Mouse (Mus musculus): Measurements from ENCODE around the gene Fryl. TPM values are rescaled to one million over a fixed set of nuclear protein-coding genes. Genes with fewer than 3 reads are reported as not detected.

Fryl gene
- total RNA-seq, 2 experiments from 2014 or later = 38.4 to 49.1 TPM

DNA sequence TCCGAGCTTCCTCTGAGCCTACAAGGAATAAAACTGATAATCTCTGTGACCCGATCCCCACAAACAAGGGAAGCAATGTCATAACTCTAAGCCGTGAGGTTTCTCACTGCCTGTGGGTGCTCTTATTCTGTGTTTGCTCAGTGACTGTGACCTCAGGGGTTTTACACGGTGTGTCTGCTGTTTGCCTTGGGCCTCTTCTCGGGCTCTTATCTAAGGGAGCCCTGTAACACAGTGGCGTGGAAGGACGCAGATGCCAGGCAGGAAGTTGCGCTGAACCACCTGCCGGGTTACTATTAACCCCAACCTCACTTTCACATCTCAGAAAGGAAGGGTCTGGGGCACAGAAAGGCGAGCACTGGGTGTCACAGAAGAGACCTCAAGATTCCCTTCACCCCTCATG lies 62.8 kb downstream of the Fryl start:
- no peak for DNase-seq

DNA sequence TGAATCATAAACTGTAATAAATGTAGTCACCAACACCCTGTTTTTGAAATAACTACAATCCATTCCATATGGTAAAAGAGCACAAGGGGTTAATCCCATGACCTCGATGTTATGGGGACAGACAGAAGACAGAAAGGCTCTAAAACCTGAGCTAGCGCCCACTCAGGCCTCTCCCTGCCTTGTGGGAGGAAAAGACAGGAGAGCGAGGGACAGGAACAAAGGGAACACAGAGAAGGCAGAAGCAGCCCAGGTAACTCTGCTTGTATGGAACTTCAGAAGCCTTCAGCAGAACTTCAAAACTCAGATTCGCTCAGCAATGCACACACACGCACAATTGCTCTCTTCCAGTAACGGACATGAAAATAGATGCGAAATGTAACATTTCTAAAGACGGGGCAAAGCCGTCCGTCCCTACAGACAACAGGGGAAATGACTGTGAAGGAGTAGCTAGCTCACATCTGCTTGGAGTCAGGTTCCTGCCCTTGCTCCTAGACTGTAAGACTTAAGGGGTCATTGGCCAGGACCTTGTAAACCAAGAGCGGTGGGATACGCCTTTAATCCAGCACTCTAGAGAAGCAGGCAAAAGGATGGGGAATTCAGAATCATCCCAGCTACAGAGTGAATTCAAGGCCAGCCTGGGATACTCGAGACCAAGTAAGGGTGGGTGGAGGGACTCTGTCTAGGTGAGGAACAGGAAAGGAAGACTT lies 63.4 kb downstream of the Fryl start:
- no peak for DNase-seq

DNA sequence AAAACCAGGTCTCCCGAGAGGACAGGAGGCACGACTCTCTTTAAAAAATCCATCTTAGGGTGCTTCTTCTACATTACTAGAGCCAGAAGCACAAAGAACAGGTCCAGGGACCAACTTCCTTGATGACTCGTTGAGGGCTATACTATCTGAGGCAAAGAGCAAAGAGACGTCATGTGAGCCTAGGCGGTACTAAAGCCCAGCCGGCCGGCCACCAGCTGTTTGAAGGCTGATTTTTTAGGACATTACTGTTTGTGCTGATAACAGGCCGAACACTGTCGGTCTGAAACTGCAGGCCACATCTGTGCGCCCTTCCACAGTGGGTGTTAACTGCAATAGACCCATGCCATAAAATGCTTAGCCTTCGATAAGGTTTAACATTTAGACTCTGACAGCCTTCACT lies 64.7 kb downstream of the Fryl start:
- DNase-seq = no peak

GRCm38 (mm10) chr5:73190164-73190563 lies 66.3 kb downstream of the Fryl start:
- DNase-seq = no peak

DNA sequence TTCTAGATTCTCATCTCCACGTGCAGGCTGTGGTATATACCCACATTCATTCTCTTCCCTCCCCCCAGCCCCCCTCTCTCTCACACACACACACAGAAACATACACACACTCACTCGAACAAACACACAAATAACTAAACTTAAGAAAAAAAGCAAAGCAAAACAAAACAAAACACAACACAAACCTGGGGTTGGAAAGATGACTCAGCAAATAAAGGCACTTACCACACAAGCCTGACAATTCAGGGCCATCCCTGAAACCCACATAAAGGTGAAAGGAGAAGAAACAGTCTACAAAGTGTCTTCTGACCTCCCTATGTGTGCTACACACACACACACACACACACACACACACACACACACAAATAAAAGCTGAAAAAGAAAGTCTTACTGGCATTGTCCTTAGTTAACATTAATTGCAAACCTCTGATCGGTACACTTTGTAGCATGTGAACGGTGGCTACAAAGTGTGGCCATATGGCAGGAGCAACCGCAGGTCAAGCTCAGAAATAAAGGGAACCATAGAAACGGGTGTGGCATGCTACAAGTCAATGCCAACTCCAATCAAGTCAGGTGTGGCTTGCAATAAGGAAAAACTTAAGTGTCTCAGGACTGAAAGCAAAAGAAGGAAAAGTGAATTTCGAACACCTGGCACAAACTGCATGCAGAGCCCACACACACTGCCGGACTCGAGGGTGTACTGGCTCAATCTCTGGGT lies 66.8 kb downstream of the Fryl start:
- DNase-seq = no peak

DNA sequence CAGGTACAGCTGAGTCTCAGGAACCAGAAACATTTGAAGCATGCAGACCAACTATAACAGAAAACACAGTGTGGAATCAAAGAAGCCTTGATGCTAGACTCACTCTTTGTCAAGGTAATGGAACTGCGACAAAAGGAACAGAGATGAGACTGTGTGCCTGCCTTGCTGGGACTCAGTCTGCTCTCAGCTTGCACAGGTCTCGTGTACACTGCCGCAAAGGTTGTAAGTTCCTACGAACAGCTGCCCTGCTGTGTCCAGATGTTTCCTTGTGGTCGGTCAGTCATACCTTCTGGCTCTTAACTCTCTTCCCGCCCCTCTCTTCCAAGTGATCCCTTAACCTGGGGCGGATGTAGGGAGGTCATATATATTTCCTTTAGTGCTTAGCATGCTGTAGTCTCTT lies 67.8 kb downstream of the Fryl start:
- no peak for DNase-seq

DNA sequence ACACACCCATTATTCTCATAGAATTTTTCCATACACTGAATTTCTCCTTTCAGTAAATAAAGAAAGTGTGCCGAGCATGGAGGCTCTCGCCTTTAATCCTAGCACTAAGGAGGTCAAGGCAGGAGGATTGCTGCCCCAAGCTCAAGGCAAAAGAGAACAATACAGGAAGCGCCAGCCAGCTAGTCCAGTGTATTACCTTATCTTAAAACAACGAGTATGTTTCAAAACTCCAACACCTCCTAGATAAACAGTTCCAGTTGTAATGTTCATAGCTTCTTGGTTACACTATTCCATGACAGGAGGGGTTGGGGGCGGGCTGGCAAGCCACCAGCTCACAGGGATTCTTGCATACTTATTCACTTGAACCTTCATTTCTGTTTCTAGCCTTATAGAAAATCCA lies 68.3 kb downstream of the Fryl start:
- no peak for DNase-seq

- no peak for DNase-seq
These were observed 69.5 kb downstream of the Fryl start for GRCm38 (mm10) chr5:73186912-73187311.

DNA sequence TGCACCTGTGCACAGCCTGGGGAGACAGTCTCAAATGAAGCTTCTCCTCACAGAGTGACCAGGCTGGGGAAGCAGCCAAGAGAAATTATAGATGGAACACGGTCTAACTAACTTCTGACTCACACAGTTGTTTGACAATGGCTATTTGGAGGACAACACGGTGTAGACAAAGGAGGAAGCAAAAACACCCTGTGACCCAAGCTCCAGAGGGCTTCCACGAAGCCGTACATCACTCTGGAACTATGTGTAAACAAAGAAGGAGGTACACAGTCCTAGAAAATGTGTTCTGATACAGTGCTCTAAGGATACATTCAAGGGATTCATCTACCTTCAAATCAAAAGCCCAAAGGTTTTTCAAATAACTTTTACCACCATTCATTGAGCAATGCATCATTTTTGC lies 71.0 kb downstream of the Fryl start:
- DNase-seq = no peak

DNA sequence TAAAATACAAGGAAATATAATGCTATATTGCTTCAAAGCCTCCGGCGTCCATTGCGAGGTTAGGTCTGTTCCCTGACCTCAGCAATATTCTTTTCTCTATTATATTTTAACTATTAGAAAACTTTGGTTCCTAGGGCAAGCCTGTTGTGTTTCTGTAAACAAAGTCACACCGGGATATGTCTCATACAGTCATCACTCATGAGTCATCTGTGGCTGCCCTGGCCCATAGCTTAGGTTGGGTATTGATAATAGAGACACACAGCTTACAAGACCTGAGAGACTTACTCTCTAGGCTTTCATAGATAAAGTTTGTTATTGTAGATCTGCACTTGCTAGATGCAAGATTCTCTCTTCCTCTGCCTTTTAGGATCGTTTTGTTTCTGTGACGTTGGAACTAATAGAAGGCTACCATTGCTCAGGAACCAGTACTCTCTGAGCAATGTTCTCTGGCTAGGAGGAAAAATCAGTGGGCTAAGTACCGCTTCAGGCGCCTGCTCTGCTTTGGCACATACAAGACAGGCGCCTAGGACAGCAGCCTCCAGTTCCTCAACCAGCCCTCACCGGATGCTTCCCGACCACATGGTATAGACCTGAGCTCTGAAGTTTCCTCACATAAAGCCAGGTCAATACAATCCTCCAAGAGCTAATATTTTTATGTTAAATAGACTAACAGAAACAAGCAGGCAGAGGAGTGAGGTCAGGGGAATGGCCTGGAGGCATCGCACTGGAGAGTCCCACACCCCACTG lies 73.5 kb downstream of the Fryl start:
- no peak for DNase-seq

DNA sequence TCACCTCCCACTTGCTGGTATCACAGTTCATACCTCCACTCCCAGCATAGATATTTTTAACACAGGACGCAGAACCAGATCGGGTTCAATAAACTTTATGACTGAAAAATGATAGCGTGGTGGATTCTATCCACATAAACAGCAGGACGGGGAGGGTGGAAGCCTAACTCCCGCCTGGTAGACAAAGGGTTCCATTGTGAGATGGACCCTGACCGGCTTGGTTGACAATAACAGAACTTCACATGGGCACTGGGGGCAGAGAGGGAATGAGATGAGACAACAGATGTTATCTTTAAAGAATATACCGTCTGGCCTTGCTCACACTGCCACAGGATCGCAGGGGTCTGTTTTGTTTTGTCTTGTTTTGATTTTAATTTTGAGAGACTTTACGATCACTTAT lies 74.2 kb downstream of the Fryl start:
- no peak for DNase-seq

GRCm38 (mm10) chr5:73176294-73176693 lies 80.1 kb downstream of the Fryl start:
- no peak for DNase-seq

- no peak for DNase-seq
These were observed 80.9 kb downstream of the Fryl start for GRCm38 (mm10) chr5:73175377-73176147.

GRCm38 (mm10) chr5:73171876-73172480 lies 84.4 kb downstream of the Fryl start:
- DNase-seq = no peak

DNA sequence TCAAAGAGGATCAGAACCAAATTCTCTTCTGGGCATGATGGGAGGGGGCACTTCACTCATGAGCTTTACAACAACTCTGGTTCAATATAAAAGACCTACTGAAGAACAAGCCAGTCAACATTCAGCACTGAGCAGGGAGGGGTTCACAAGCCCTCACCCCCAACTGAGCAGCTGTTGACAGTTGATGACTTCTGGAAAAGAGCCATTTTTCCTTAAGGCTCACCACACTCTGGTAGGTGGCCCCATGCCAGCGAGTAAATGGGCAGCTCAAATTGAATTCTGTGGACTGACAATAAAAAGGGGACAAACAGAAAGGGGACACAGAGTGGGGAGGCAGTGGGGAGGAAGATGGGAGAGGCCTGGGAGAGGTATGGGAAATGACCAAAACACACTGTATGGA lies 85.2 kb downstream of the Fryl start:
- DNase-seq = no peak

GRCm38 (mm10) chr5:73168769-73169272 lies 87.6 kb downstream of the Fryl start:
- no peak for DNase-seq

DNA sequence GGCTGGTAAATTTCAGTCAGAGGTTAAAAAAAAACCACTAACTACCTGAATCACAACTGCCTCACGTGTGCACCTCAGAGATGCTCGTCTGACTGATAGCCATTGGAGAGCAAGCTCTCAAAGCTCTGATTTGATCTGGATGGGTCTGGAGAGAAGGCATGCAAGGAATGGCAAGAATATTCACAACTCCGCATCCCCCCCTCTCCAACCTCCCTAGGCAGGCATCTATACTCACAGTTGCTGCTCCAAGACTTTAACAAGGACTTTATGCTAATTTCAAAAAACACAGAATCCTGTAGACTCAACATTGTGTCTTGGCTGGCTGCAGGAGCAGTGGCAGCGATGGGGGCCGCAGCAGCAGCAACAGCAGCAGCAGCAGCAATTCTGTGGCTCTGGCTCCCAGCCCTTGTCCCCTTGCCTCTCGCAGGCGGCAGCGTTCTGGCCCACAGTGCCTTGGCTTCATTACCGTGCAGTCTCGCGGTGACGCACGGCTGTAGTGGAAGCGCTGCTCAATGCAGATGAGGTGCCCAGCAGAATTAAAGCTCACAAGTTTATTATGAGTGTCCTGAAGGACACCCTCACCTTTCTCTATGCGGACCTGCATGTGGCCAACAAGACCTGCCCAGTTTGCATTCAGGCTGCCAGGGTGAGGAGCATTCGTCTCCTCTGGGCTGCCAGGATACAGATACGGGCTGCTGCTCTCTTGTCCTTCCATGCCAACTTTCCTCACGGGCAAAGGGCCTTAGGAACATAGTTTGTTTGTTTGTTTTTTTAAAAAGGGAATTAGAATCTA lies 88.2 kb downstream of the Fryl start:
- DNase-seq = no peak

GRCm38 (mm10) chr5:73163970-73164369 lies 92.4 kb downstream of the Fryl start:
- no peak for DNase-seq

- no peak for DNase-seq
These were observed 93.9 kb downstream of the Fryl start for GRCm38 (mm10) chr5:73162492-73162891.

DNA sequence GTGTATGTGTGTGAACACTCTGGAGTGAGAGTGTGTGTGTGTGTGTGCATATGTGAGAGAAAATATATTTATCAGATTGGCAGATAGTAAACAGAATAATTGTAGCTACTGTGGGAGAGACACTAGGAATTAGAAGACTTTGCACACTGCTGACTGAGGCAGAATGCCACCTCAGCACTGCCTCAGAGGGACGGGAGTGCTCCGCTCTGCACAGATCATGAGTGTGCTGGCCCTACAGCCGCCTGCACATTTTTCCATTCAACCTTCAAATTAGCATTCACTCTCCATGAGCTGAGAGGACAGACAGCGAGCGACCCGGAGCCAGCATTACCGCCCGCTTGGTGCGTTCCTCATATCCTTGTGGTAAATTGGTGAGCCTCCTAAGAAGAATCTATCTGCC lies 96.0 kb downstream of the Fryl start:
- DNase-seq = no peak

DNA sequence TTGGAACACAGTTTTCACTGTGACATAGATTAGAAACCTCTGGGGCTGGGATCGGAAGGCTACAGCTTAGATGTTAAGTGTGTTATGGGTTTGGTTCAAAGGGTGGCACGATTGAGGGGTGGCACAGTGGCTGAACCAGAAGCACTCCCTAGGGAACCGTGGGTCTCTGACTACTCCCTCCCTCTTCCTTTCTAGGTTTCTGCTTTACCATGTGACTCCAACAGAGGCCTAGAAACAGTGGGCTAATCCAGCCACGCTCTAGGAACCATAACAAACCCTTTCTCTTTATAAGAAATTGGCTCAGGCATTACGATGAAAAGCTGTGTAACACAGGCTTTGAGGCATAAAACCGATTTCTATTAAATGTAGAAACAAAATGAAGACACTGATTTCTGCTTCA lies 98.9 kb downstream of the Fryl start:
- DNase-seq = no peak

Data from adrenal gland, postnatal 10 days (tissue).